Mouse (Mus musculus) cortical plate, adult 2 months (tissue): ENCODE measurements at regions not wholly inside any gene's neighbourhood (a gene's known extent, or its start where the extent isn't known, plus 50 kb on each side); places are given as distances from the start of the nearest gene placed in this dataset.

ENCODE experiments used
- CTCF ChIP-seq: fragments of 200-500 bp; IDR thresholded peaks from 2 replicates; pipeline ENCODE4 v1.5.1; 2011; ENCODE audit warnings: mild to moderate bottlenecking, control low read depth, low read length; ENCODE audit not compliant: insufficient read depth; ENCODE audit errors: extremely low read depth
- POLR2A ChIP-seq: fragments of 200-500 bp; IDR thresholded peaks from 2 replicates; pipeline ENCODE4 v1.6.1; 2011; ENCODE audit warnings: mild to moderate bottlenecking, low read length, control low read depth; ENCODE audit not compliant: insufficient read depth; ENCODE audit errors: extremely low read depth

DNA sequence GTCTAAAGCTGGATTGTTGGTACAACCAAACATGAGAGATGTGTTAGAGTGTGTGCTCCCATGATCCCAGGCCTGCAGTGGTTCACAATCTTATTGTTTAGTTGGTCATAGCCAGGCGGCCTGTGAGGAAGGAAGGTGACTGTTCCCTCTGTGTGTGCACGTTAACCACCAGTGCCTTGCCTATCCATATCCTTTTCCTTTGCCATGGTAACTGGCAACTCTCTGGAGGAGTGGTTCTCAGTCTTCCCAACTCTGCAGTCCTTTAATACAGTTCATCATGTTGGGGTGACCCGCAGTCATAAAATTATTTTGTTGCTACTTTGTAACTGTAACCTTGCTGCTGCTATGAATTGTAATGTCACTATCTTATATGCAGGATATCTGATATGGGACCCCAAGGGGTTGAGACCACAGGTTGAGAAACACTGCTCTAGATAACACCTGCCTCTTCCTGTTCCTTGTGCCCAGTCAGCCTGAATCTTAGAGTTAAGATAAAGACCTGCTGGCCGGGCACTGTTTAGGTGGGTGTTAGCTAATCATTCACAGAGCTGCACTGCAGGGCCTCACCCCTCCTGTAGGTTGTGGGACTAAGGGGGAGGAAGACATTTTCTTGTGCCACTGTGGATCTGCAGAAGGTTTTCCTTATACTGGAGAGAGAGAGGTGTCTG lies 57.0 kb upstream of the Medag start:
- TF ChIP-seq CTCF (no peak), POLR2A (no peak)
